Mouse (Mus musculus) MEL (cell line): ENCODE data around the gene Gm773.
"Not testable (repeated sequence)": the region's sequence is repeated elsewhere in the genome, so short reads cannot be mapped to it uniquely, and the experiment has no call there.

ENCODE experiments used
- CHD1 ChIP-seq: IDR thresholded peaks from 2 replicates; pipeline ENCODE4 v1.6.1; 2012; ENCODE audit warnings: low read depth, mild to moderate bottlenecking, inconsistent platforms, low read length, improper control_type of control experiment
- CTCF ChIP-seq, 3 experiments: IDR thresholded peaks in 2 of 3; conservative IDR thresholded peaks in 1 of 3; 2 replicates each; pipeline ENCODE4 v1.5.1; 2011 to 2012; ENCODE audit warnings: low read length in 3 of 3, low read depth in 2 of 3, mild to moderate bottlenecking in 2 of 3, improper control_type of control experiment in 1 of 3, inconsistent platforms in 1 of 3, mixed read lengths in 1 of 3, moderate library complexity in 1 of 3; ENCODE audit not compliant: control insufficient read depth in 1 of 3, insufficient read depth in 1 of 3, poor library complexity in 1 of 3, severe bottlenecking in 1 of 3
- E2F4 ChIP-seq: IDR thresholded peaks from 2 replicates; pipeline ENCODE4 v1.6.1; 2011; ENCODE audit warnings: low read depth, low read length, improper control_type of control experiment, borderline replicate concordance
- EP300 ChIP-seq, 2 experiments: IDR thresholded peaks; 2 replicates each; pipeline ENCODE4 v1.6.1; 2011; ENCODE audit warnings: improper control_type of control experiment in 2 of 2, low read length in 2 of 2, low read depth in 1 of 2, mild to moderate bottlenecking in 1 of 2
- MAX ChIP-seq: IDR thresholded peaks from 2 replicates; pipeline ENCODE4 v1.6.1; 2011; ENCODE audit warnings: low read length, improper control_type of control experiment
- MXI1 ChIP-seq: IDR thresholded peaks from 2 replicates; pipeline ENCODE4 v1.6.1; 2011; ENCODE audit warnings: mild to moderate bottlenecking, low read depth, low read length, improper control_type of control experiment
- POLR2A ChIP-seq, 2 experiments: IDR thresholded peaks; 2 replicates each; pipeline ENCODE4 v1.6.1; 2011 to 2012; ENCODE audit warnings: low read length in 2 of 2, mild to moderate bottlenecking in 2 of 2, control low read depth in 1 of 2, improper control_type of control experiment in 1 of 2, low read depth in 1 of 2, moderate library complexity in 1 of 2; ENCODE audit not compliant: control insufficient read depth in 1 of 2, insufficient read depth in 1 of 2, poor library complexity in 1 of 2
- USF1 ChIP-seq: IDR thresholded peaks from 2 replicates; pipeline ENCODE4 v1.6.1; 2014; ENCODE audit warnings: low read depth, mild to moderate bottlenecking, inconsistent platforms, low read length, improper control_type of control experiment, moderate library complexity
- ZC3H11A ChIP-seq: IDR thresholded peaks from 2 replicates; pipeline ENCODE4 v1.6.1; 2012; ENCODE audit warnings: low read depth, mild to moderate bottlenecking, inconsistent platforms, low read length, improper control_type of control experiment

DNA sequence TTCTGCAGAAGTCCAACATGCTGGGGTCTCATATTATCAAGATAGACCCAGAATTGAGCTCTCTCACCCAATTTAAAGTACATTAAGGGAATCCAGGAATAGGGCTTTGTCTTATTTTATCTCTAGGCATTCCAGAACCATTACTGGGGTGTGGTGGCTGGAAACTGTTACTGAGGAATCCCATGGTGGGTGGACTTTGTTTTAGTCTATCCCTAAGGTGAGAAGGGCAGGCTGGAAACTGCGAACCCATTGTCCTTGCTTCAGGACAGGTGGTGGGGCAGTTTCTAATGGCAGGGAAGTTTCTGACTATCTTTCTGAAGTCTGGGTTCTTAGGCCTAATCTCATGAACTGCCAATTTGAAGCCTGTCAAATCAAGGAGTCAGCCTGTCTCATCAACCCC is 26.2 kb downstream of the Gm773 start:
- not testable (repeated sequence) for TF ChIP-seq CTCF (IDR thresholded peaks at IDR 0.05 in 2 of 3, conservative IDR thresholded peaks at IDR 0.05 in 1 of 3; ENCODE audit: control insufficient read depth in 1 of 3, insufficient read depth in 1 of 3, low read depth in 2 of 3, low read length in 3 of 3, poor library complexity in 1 of 3, severe bottlenecking in 1 of 3); USF1; CHD1; EP300 (IDR thresholded peaks at IDR 0.05; ENCODE audit: low read depth in 1 of 2, low read length in 2 of 2); POLR2A (IDR thresholded peaks at IDR 0.05; ENCODE audit: control insufficient read depth in 1 of 2, insufficient read depth in 1 of 2, low read depth in 1 of 2, low read length in 2 of 2, poor library complexity in 1 of 2); MXI1; ZC3H11A; E2F4; MAX
